31 mouse cellular contexts compared by ENCODE assay signal in the genomic region with DNA sequence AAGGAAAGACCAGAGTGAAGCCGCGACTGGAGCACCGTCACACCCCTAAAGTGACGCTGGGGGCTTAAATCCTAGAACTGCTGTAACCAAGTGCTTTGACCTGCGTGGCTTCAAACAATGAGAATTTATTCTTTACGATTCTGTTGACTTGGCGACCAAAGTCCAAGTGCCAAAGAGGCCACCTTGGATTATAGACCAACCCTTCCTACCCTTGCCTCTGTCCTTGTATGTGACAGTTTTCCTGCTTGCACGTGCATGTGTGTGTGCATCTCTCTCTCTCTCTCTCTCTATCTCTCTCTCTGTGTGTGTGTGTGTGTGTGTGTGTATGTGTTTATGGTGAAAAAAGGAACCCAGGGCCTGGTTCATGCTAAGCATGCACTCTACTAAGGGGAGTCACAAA.
"Had no signal": no experiment of that assay in that cellular context is flagged by ENCODE, and none has a peak within 500 bp of the region (broad histone marks: within the 10 kb centered on the region; RNA-seq: fewer than 3 reads in every experiment).

No protein-coding gene starts in this region.

- H3K27ac ChIP-seq: left cerebral cortex, adult 2 months; limb, embryonic 10.5 days; limb, embryonic 12.5 days; limb, embryonic 13.5 days; limb, embryonic 15.5 days; liver, embryonic 12.5 days; liver, embryonic 13.5 days; liver, embryonic 14.5 days; liver, embryonic 15.5 days; lung, embryonic 15.5 days; macrophage; midbrain, embryonic 10.5 days; midbrain, embryonic 12.5 days; midbrain, embryonic 13.5 days; midbrain, embryonic 15.5 days; neural tube, embryonic 12.5 days had no signal

- DNase-seq: left cerebral cortex, postnatal 4 days; liver; liver, embryonic 13.5 days; liver, postnatal 0 days; lung, adult 18-20 months; lung, adult 2 months; lung, embryonic 14.5 days; lung, postnatal 10 days; lung, postnatal 14 days; lung, postnatal 36 days; lung, postnatal 4 days had no signal

- H3K4me2 ChIP-seq: limb, embryonic 12.5 days; limb, embryonic 13.5 days; limb, embryonic 15.5 days; liver, embryonic 11.5 days; liver, embryonic 12.5 days; liver, embryonic 13.5 days; liver, embryonic 15.5 days; lung, embryonic 14.5 days; lung, embryonic 15.5 days; midbrain, embryonic 12.5 days; midbrain, embryonic 13.5 days; midbrain, embryonic 15.5 days; neural tube, embryonic 12.5 days had no signal

- ATAC-seq: liver, embryonic 12.5 days; liver, postnatal 0 days; lung, postnatal 0 days; midbrain, embryonic 13.5 days; midbrain, embryonic 15.5 days; midbrain, embryonic 16.5 days had no signal

- H3K4me1 ChIP-seq: limb, embryonic 12.5 days; limb, embryonic 13.5 days; limb, embryonic 15.5 days; lung, embryonic 15.5 days; midbrain, embryonic 10.5 days; midbrain, embryonic 12.5 days; midbrain, embryonic 13.5 days; midbrain, embryonic 15.5 days; neural tube, embryonic 12.5 days had no signal

- H3K36me3 ChIP-seq: limb, embryonic 10.5 days; limb, embryonic 12.5 days; limb, embryonic 13.5 days; limb, embryonic 15.5 days; liver, embryonic 12.5 days; liver, embryonic 13.5 days; liver, embryonic 15.5 days; lung, embryonic 15.5 days; midbrain, embryonic 10.5 days; midbrain, embryonic 12.5 days; midbrain, embryonic 13.5 days; midbrain, embryonic 15.5 days; neural tube, embryonic 12.5 days had no signal

- H3K9ac ChIP-seq: limb, embryonic 12.5 days; limb, embryonic 13.5 days; limb, embryonic 15.5 days; liver, embryonic 12.5 days; liver, embryonic 13.5 days; liver, embryonic 14.5 days; liver, embryonic 15.5 days; liver, postnatal 0 days; lung, embryonic 14.5 days; lung, embryonic 15.5 days; midbrain, embryonic 12.5 days; midbrain, embryonic 13.5 days; midbrain, embryonic 15.5 days; neural tube, embryonic 12.5 days had no signal

- H3K9me3 ChIP-seq: limb, embryonic 15.5 days; liver, embryonic 13.5 days; lung, embryonic 15.5 days; midbrain, embryonic 15.5 days had no signal

- H3K27me3 ChIP-seq: limb, embryonic 12.5 days; limb, embryonic 13.5 days; limb, embryonic 15.5 days; liver, embryonic 12.5 days; liver, embryonic 13.5 days; liver, embryonic 15.5 days; lung, embryonic 15.5 days; midbrain, embryonic 12.5 days; midbrain, embryonic 13.5 days; midbrain, embryonic 15.5 days; neural tube, embryonic 12.5 days had no signal

- H3K4me3 ChIP-seq: left cerebral cortex, adult 2 months; limb, embryonic 10.5 days; limb, embryonic 12.5 days; limb, embryonic 13.5 days; limb, embryonic 15.5 days; liver, embryonic 12.5 days; liver, embryonic 13.5 days; liver, embryonic 15.5 days; lung, embryonic 15.5 days; megakaryocyte, embryonic 14.5 days; midbrain, embryonic 10.5 days; midbrain, embryonic 12.5 days; midbrain, embryonic 13.5 days; midbrain, embryonic 15.5 days; myocyte; neural tube, embryonic 12.5 days had no signal
